Mouse (Mus musculus) kidney, embryonic 14.5 days (tissue): Measurements from ENCODE around the gene Sema5a. TPM values are rescaled to one million over a fixed set of nuclear protein-coding genes. Genes with fewer than 3 reads are reported as not detected.

Experiments used
- ATAC-seq: fragments of 200-750 bp; cut with Nextera tagmentation; 2 replicates; pipeline ENCODE4 v1.8.0; 2017; ENCODE audit warnings: moderate number of reproducible peaks, mild to moderate bottlenecking, moderate TSS enrichment, moderate library complexity; ENCODE audit not compliant: low FRiP score, low TSS enrichment
- H3K27ac ChIP-seq: fragments of 300-500 bp; sonication (generic); 2 replicates; pipeline ENCODE4 v1.5.1; 2014; ENCODE audit warnings: low read depth, mild to moderate bottlenecking, low read length, moderate library complexity, mixed read lengths
- H3K27me3 ChIP-seq: fragments of 300-500 bp; sonication (generic); 2 replicates; pipeline ENCODE4 v1.6.1; 2014; ENCODE audit warnings: mild to moderate bottlenecking, low read length; ENCODE audit not compliant: control insufficient read depth, insufficient read depth
- H3K36me3 ChIP-seq: fragments of 300-500 bp; sonication (generic); 2 replicates; pipeline ENCODE4 v1.6.1; 2014; ENCODE audit warnings: low read length, mixed read lengths; ENCODE audit not compliant: control insufficient read depth, insufficient read depth
- H3K4me1 ChIP-seq: fragments of 300-500 bp; sonication (generic); 2 replicates; pipeline ENCODE4 v1.6.1; 2014; ENCODE audit warnings: low read length, mixed read lengths; ENCODE audit not compliant: control insufficient read depth, insufficient read depth
- H3K4me2 ChIP-seq: fragments of 300-500 bp; sonication (generic); replicated peaks from 2 replicates; pipeline ENCODE4 v1.6.1; 2014; ENCODE audit warnings: low read depth, mild to moderate bottlenecking, low read length
- H3K4me3 ChIP-seq: fragments of 300-500 bp; sonication (generic); 2 replicates; pipeline ENCODE4 v1.5.1; 2014; ENCODE audit warnings: mild to moderate bottlenecking, low read length
- H3K9ac ChIP-seq: fragments of 300-500 bp; sonication (generic); 2 replicates; pipeline ENCODE4 v1.6.1; 2014; ENCODE audit warnings: low read depth, mild to moderate bottlenecking, low read length, moderate library complexity
- H3K9me3 ChIP-seq: fragments of 300-500 bp; sonication (generic); 2 replicates; pipeline ENCODE4 v1.6.1; 2016; ENCODE audit warnings: low read length; ENCODE audit not compliant: control insufficient read depth
- WGBS: fragments of 180-500 bp; shearing (Covaris S2); extraction: QIAGEN DNeasy Blood & Tissue Kit; methylation state at CpG from one replicate; pipeline ENCODE4 v1.1.7; 2014; 5-methylcytosine and 5-hydroxymethylcytosine counted together
- polyA plus RNA-seq: library from polyadenylated mRNA; unstranded; fragments of >200 nt; fragmentation: Nextera tagmentation; extraction: Ambion mirVana; gene quantifications from 2 replicates; pipeline ENCODE4 v1.2.1, GENCODE M21; 2014

Sema5a gene
- polyA plus RNA-seq, 1 experiment from 2014 or later: 30.2 TPM

GRCm38 (mm10) chr15:32637879-32638278 lies 393.3 kb downstream of the Sema5a start:
- H3K36me3 ChIP-seq: 0 out of 2 replicates have a peak, but pooled peaks cover 6% of the 10 kb centered on the region
- H3K27me3 ChIP-seq: no peaks in the 10 kb centered on the region
- 71% methylated on average over 3 of the region's 3 CpGs for WGBS
- peak overlapping the region; percentile 24 for H3K27ac ChIP-seq
- no peaks in the 10 kb centered on the region for H3K4me1 ChIP-seq
- H3K4me3 ChIP-seq: no peak overlapping the region
- H3K4me2 ChIP-seq: no peak overlapping the region
- no peaks in the 10 kb centered on the region for H3K9me3 ChIP-seq
- H3K9ac ChIP-seq: no peak overlapping the region
- no peak for ATAC-seq

- no peaks in the 10 kb centered on the region for H3K27me3 ChIP-seq
- no peak overlapping the region for H3K4me2 ChIP-seq
- H3K4me3 ChIP-seq: no peak overlapping the region
- H3K4me1 ChIP-seq: no peaks in the 10 kb centered on the region
- no peak overlapping the region for H3K27ac ChIP-seq
- no peaks in the 10 kb centered on the region for H3K9me3 ChIP-seq
- WGBS: 66% methylated on average over 1 of the region's 1 CpGs
- H3K36me3 ChIP-seq: no peaks in the 10 kb centered on the region
- ATAC-seq: no peak; the same call in 1 of the 2 replicates
- no peak overlapping the region for H3K9ac ChIP-seq
Observed at GRCm38 (mm10) chr15:32647061-32647687, 402.6 kb downstream of the Sema5a start.

GRCm38 (mm10) chr15:32654046-32654445 lies 409.4 kb downstream of the Sema5a start:
- Histone ChIP-seq H3K4me3 (no peak overlapping the region), H3K36me3 (no peaks in the 10 kb centered on the region), H3K27me3 (no peaks in the 10 kb centered on the region), H3K4me1 (no peaks in the 10 kb centered on the region), H3K9ac (no peak overlapping the region), H3K27ac (no peak overlapping the region), H3K4me2 (no peak overlapping the region), H3K9me3 (no peaks in the 10 kb centered on the region)
- 91% methylated on average over 3 of the region's 3 CpGs for WGBS
- no peak for ATAC-seq

- Histone ChIP-seq H3K27ac (no peak overlapping the region), H3K4me1 (no peaks in the 10 kb centered on the region), H3K4me2 (no peak overlapping the region), H3K9ac (no peak overlapping the region), H3K36me3 (no peaks in the 10 kb centered on the region), H3K9me3 (no peaks in the 10 kb centered on the region), H3K27me3 (no peaks in the 10 kb centered on the region), H3K4me3 (no peak overlapping the region)
- 71% methylated on average over 4 of the region's 4 CpGs for WGBS
- no peak for ATAC-seq
Observed at GRCm38 (mm10) chr15:32656017-32656416, 411.4 kb downstream of the Sema5a start.

- 86% methylated on average over 1 of the region's 1 CpGs for WGBS
- ATAC-seq: no peak
- Histone ChIP-seq H3K27me3 (no peaks in the 10 kb centered on the region), H3K4me3 (no peak overlapping the region), H3K36me3 (no peaks in the 10 kb centered on the region), H3K27ac (no peak overlapping the region), H3K9me3 (no peaks in the 10 kb centered on the region), H3K4me1 (no peaks in the 10 kb centered on the region), H3K9ac (no peak overlapping the region), H3K4me2 (no peak overlapping the region)
Observed at GRCm38 (mm10) chr15:32676446-32676845, 431.8 kb downstream of the Sema5a start.

- no peak overlapping the region for H3K9ac ChIP-seq
- ATAC-seq: no peak
- H3K4me2 ChIP-seq: no peak overlapping the region
- 82% methylated on average over 4 of the region's 4 CpGs for WGBS
- no peaks in the 10 kb centered on the region for H3K9me3 ChIP-seq
- H3K27ac ChIP-seq: no peak overlapping the region
- no peaks in the 10 kb centered on the region; the same call in 1 of the 2 replicates for H3K36me3 ChIP-seq
- H3K27me3 ChIP-seq: no peaks in the 10 kb centered on the region
- no peak overlapping the region for H3K4me3 ChIP-seq
- H3K4me1 ChIP-seq: no peaks in the 10 kb centered on the region
Observed at GRCm38 (mm10) chr15:32685152-32685551, 440.5 kb downstream of the Sema5a start.

- Histone ChIP-seq H3K36me3 (no peaks in the 10 kb centered on the region; the same call in 1 of the 2 replicates), H3K9ac (no peak overlapping the region), H3K4me2 (no peak overlapping the region), H3K27ac (no peak overlapping the region), H3K27me3 (no peaks in the 10 kb centered on the region), H3K4me1 (no peaks in the 10 kb centered on the region), H3K9me3 (no peaks in the 10 kb centered on the region), H3K4me3 (no peak overlapping the region)
- ATAC-seq: no peak
Observed at GRCm38 (mm10) chr15:32691021-32691420, 446.4 kb downstream of the Sema5a start.

- no peaks in the 10 kb centered on the region for H3K4me1 ChIP-seq
- no peaks in the 10 kb centered on the region for H3K27me3 ChIP-seq
- H3K27ac ChIP-seq: no peak overlapping the region
- WGBS: 85% methylated on average over 2 of the region's 2 CpGs
- H3K9ac ChIP-seq: no peak overlapping the region
- H3K4me3 ChIP-seq: no peak overlapping the region
- no peaks in the 10 kb centered on the region for H3K9me3 ChIP-seq
- ATAC-seq: no peak
- no peak overlapping the region for H3K4me2 ChIP-seq
- no peaks in the 10 kb centered on the region; the same call in 1 of the 2 replicates for H3K36me3 ChIP-seq
Observed at GRCm38 (mm10) chr15:32693006-32693405, 448.4 kb downstream of the Sema5a start.

GRCm38 (mm10) chr15:32717298-32717985 lies 472.8 kb downstream of the Sema5a start:
- Histone ChIP-seq H3K27ac (no peak overlapping the region), H3K4me2 (no peak overlapping the region), H3K9me3 (no peaks in the 10 kb centered on the region), H3K27me3 (no peaks in the 10 kb centered on the region; the same call in 1 of the 2 replicates), H3K9ac (no peak overlapping the region), H3K4me1 (no peaks in the 10 kb centered on the region), H3K4me3 (no peak overlapping the region), H3K36me3 (no peaks in the 10 kb centered on the region)
- WGBS: 88% methylated on average over 4 of the region's 4 CpGs
- ATAC-seq: no peak
